In genomic region chr3:56793054-56793453, GRCm38 (mm10) we compare ENCODE assay signal across 16 mouse cellular contexts.
"Had no signal": no experiment of that assay in that cellular context is flagged by ENCODE, and none has a peak within 500 bp of the region (broad histone marks: within the 10 kb centered on the region; RNA-seq: fewer than 3 reads in every experiment).

No protein-coding gene starts in this region.

- H3K36me3 ChIP-seq: neural tube, embryonic 13.5 days; neural tube, embryonic 15.5 days; stomach, embryonic 15.5 days had no signal

- H3K4me2 ChIP-seq: neural tube, embryonic 13.5 days; neural tube, embryonic 15.5 days; stomach, embryonic 15.5 days had no signal

- H3K27ac ChIP-seq: neural tube, embryonic 13.5 days; neural tube, embryonic 15.5 days; stomach, embryonic 15.5 days; stomach, postnatal 0 days had no signal

- H3K4me1 ChIP-seq: neural tube, embryonic 13.5 days; neural tube, embryonic 15.5 days; stomach, embryonic 15.5 days had no signal

- H3K27me3 ChIP-seq: neural tube, embryonic 13.5 days; neural tube, embryonic 15.5 days; stomach, embryonic 15.5 days had no signal

- H3K9ac ChIP-seq: neural tube, embryonic 13.5 days; neural tube, embryonic 15.5 days; stomach, embryonic 15.5 days had no signal

- H3K9me3 ChIP-seq: neural tube, embryonic 13.5 days; neural tube, embryonic 15.5 days; stomach, embryonic 15.5 days had no signal

- DNase-seq: retina, postnatal 1 day; right cerebral cortex, adult 18-20 months; right cerebral cortex, postnatal 14 days; right cerebral cortex, postnatal 25 days; right cerebral cortex, postnatal 4 days; spleen, adult 18-20 months; thymus, adult 18-20 months; thymus, adult 2 months; thymus, postnatal 14 days; thymus, postnatal 25 days; thymus, postnatal 36 days; thymus, postnatal 4 days had no signal

- H3K4me3 ChIP-seq: neural tube, embryonic 13.5 days; neural tube, embryonic 15.5 days; stomach, embryonic 15.5 days had no signal
